Mouse (Mus musculus): Measurements from ENCODE around the gene Ccdc191. TPM values are rescaled to one million over a fixed set of nuclear protein-coding genes. Genes with fewer than 3 reads are reported as not detected.

Ccdc191 gene
- polyA plus RNA-seq, 1 experiment, result 0.12 TPM

- Histone ChIP-seq H3K27me3 (ENCODE audit: control insufficient read depth) (no peaks in the 10 kb centered on the region), H3K4me1 (ENCODE audit: control insufficient read depth) (no peaks in the 10 kb centered on the region), H3K4me3 (replicated peaks) (no peak overlapping the region), H3K9me3 (ENCODE audit: control insufficient read depth, low read length) (no peaks in the 10 kb centered on the region), H3K36me3 (ENCODE audit: control insufficient read depth) (no peaks in the 10 kb centered on the region; the same call in 1 of the 2 replicates)
- no peak for TF ChIP-seq GATA1 (IDR thresholded peaks at IDR 0.05; ENCODE audit: low read length)
These were observed 80.8 kb downstream of the Ccdc191 start for GRCm38 (mm10) chr16:43970426-43970825.

- Histone ChIP-seq H3K36me3 (ENCODE audit: control insufficient read depth) (no peaks in the 10 kb centered on the region; the same call in 1 of the 2 replicates), H3K27me3 (ENCODE audit: control insufficient read depth) (no peaks in the 10 kb centered on the region), H3K4me3 (replicated peaks) (no peak overlapping the region), H3K9me3 (ENCODE audit: control insufficient read depth, low read length) (no peaks in the 10 kb centered on the region), H3K4me1 (ENCODE audit: control insufficient read depth) (no peaks in the 10 kb centered on the region)
- TF ChIP-seq TAL1 (IDR thresholded peaks at IDR 0.05; ENCODE audit: low read length) (no peak), GATA1 (IDR thresholded peaks at IDR 0.05; ENCODE audit: low read length) (no peak)
These were observed 81.6 kb downstream of the Ccdc191 start for GRCm38 (mm10) chr16:43971189-43971588.

GRCm38 (mm10) chr16:43971741-43972140, 82.1 kb downstream of the Ccdc191 start:
- TF ChIP-seq TAL1 (IDR thresholded peaks at IDR 0.05; ENCODE audit: low read length) (no peak), GATA1 (IDR thresholded peaks at IDR 0.05; ENCODE audit: low read length) (no peak)
- no peaks in the 10 kb centered on the region for H3K27me3 ChIP-seq (ENCODE audit: control insufficient read depth)

GRCm38 (mm10) chr16:43972391-43972790, 82.8 kb downstream of the Ccdc191 start:
- Histone ChIP-seq H3K4me1 (ENCODE audit: control insufficient read depth) (no peaks in the 10 kb centered on the region), H3K36me3 (ENCODE audit: control insufficient read depth) (no peaks in the 10 kb centered on the region; the same call in 1 of the 2 replicates), H3K4me3 (replicated peaks) (no peak overlapping the region), H3K27me3 (ENCODE audit: control insufficient read depth) (no peaks in the 10 kb centered on the region), H3K9me3 (ENCODE audit: control insufficient read depth, low read length) (no peaks in the 10 kb centered on the region)
- TF ChIP-seq TAL1 (IDR thresholded peaks at IDR 0.05; ENCODE audit: low read length), result no peak
- no peak for TF ChIP-seq GATA1 (IDR thresholded peaks at IDR 0.05; ENCODE audit: low read length)

More at GRCm38 (mm10) chr16:43971741-43972140, 82.1 kb downstream of the Ccdc191 start:
- no peaks in the 10 kb centered on the region for H3K4me1 ChIP-seq (ENCODE audit: control insufficient read depth)
- no peaks in the 10 kb centered on the region; the same call in 1 of the 2 replicates for H3K36me3 ChIP-seq (ENCODE audit: control insufficient read depth)
- no peak overlapping the region for H3K4me3 ChIP-seq (replicated peaks)
- no peaks in the 10 kb centered on the region for H3K9me3 ChIP-seq (ENCODE audit: control insufficient read depth, low read length)

- Histone ChIP-seq H3K4me1 (ENCODE audit: control insufficient read depth) (no peaks in the 10 kb centered on the region), H3K36me3 (ENCODE audit: control insufficient read depth) (no peaks in the 10 kb centered on the region; the same call in 1 of the 2 replicates), H3K4me3 (replicated peaks) (no peak overlapping the region), H3K9me3 (ENCODE audit: control insufficient read depth, low read length) (no peaks in the 10 kb centered on the region), H3K27me3 (ENCODE audit: control insufficient read depth) (peaks cover under 1% of the 10 kb centered on the region; the same call in 1 of the 2 replicates)
- no peak for TF ChIP-seq GATA1 (IDR thresholded peaks at IDR 0.05; ENCODE audit: low read length)
- TF ChIP-seq TAL1 (IDR thresholded peaks at IDR 0.05; ENCODE audit: low read length), result no peak
These were observed 83.5 kb downstream of the Ccdc191 start for GRCm38 (mm10) chr16:43973147-43973546.

- H3K4me1 ChIP-seq (ENCODE audit: control insufficient read depth), result no peaks in the 10 kb centered on the region
- peaks cover 6% of the 10 kb centered on the region for H3K27me3 ChIP-seq (ENCODE audit: control insufficient read depth)
- H3K36me3 ChIP-seq (ENCODE audit: control insufficient read depth), result no peaks in the 10 kb centered on the region; the same call in 1 of the 2 replicates
- TF ChIP-seq GATA1 (IDR thresholded peaks at IDR 0.05; ENCODE audit: low read length) (no peak), TAL1 (IDR thresholded peaks at IDR 0.05; ENCODE audit: low read length) (no peak)
- no peak overlapping the region for H3K4me3 ChIP-seq (replicated peaks)
- no peaks in the 10 kb centered on the region for H3K9me3 ChIP-seq (ENCODE audit: control insufficient read depth, low read length)
These were observed 84.1 kb downstream of the Ccdc191 start for GRCm38 (mm10) chr16:43973606-43974220.

- Histone ChIP-seq H3K4me3 (replicated peaks) (peak overlapping the region; percentile 66), H3K9me3 (ENCODE audit: control insufficient read depth, low read length) (no peaks in the 10 kb centered on the region), H3K27me3 (ENCODE audit: control insufficient read depth) (peaks cover 23% of the 10 kb centered on the region), H3K4me1 (ENCODE audit: control insufficient read depth) (peaks cover 11% of the 10 kb centered on the region), H3K36me3 (ENCODE audit: control insufficient read depth) (no peaks in the 10 kb centered on the region)
- TF ChIP-seq GATA1 (IDR thresholded peaks at IDR 0.05; ENCODE audit: low read length), result no peak
- TF ChIP-seq TAL1 (IDR thresholded peaks at IDR 0.05; ENCODE audit: low read length), result no peak
These were observed 89.4 kb downstream of the Ccdc191 start for GRCm38 (mm10) chr16:43979010-43979327.

- H3K27me3 ChIP-seq (ENCODE audit: control insufficient read depth), result peaks cover 23% of the 10 kb centered on the region
- H3K4me1 ChIP-seq (ENCODE audit: control insufficient read depth), result peaks cover 11% of the 10 kb centered on the region
- no peaks in the 10 kb centered on the region for H3K36me3 ChIP-seq (ENCODE audit: control insufficient read depth)
- TF ChIP-seq GATA1 (IDR thresholded peaks at IDR 0.05; ENCODE audit: low read length), result no peak
- no peak for TF ChIP-seq TAL1 (IDR thresholded peaks at IDR 0.05; ENCODE audit: low read length)
- peak within 1 kb of the TSS; percentile 66 for H3K4me3 ChIP-seq (replicated peaks)
- no peaks in the 10 kb centered on the region for H3K9me3 ChIP-seq (ENCODE audit: control insufficient read depth, low read length)
These were observed 89.9 kb downstream of the Ccdc191 start, which contains the start of gene Zdhhc23 for GRCm38 (mm10) chr16:43979328-43980109. TSS of gene Zdhhc23 (minus strand) at chr16:43979791.

- TF ChIP-seq TAL1 (IDR thresholded peaks at IDR 0.05; ENCODE audit: low read length) (no peak), GATA1 (IDR thresholded peaks at IDR 0.05; ENCODE audit: low read length) (no peak)
- Histone ChIP-seq H3K4me1 (ENCODE audit: control insufficient read depth) (peaks cover 11% of the 10 kb centered on the region), H3K4me3 (replicated peaks) (peak overlapping the region; percentile 66), H3K36me3 (ENCODE audit: control insufficient read depth) (no peaks in the 10 kb centered on the region), H3K27me3 (ENCODE audit: control insufficient read depth) (peaks cover 23% of the 10 kb centered on the region), H3K9me3 (ENCODE audit: control insufficient read depth, low read length) (no peaks in the 10 kb centered on the region)
These were observed 90.6 kb downstream of the Ccdc191 start for GRCm38 (mm10) chr16:43980110-43980609.
